Mouse (Mus musculus) left cerebral cortex, adult 11 months (tissue): Measurements from ENCODE around the gene Fhad1.

Experiments used
- DNase-seq: peaks from one replicate; pipeline ENCODE4 v3.0.0; 2022; ENCODE audit warnings: low spot score

The Fhad1 gene

DNA sequence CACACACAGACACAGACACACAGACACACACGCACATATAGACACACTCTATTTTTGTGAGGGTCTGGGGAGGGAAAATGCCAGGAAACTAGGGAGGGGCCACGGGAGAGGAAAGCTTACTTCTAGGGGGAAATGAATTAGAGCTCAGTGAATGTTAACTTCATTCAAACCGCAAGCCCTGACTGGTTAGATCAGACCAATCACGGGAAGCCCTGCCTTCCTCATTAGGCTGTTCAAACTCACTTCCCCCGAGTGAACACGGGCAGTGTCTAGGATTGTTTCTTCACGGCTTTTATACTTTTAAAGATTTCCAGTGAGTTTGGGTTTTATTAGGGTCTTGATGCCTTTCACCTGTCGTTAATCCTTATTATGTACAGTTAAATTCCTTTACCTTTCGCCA lies 37.5 kb downstream of the Fhad1 start:
- no peak for DNase-seq

DNA sequence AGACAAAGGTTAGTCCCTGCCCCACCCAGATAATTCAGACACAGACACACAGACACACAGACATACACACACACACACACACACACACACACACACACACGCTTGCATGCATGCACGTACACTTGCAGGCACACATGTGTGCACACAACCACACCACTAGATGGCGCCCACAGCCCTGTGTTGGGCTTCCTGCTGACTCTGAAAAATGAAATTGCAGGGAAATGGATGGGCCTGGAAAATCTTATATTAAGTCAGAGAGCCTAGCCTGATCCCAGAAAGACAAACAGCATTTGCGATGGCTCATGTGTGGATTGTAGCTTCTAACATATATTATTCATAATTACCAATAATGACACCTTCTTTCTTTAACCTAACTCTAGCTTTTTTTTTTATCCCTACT lies 38.7 kb downstream of the Fhad1 start:
- DNase-seq: no peak

GRCm38 (mm10) chr4:141964575-141964974 lies 50.3 kb downstream of the Fhad1 start:
- DNase-seq: no peak

DNA sequence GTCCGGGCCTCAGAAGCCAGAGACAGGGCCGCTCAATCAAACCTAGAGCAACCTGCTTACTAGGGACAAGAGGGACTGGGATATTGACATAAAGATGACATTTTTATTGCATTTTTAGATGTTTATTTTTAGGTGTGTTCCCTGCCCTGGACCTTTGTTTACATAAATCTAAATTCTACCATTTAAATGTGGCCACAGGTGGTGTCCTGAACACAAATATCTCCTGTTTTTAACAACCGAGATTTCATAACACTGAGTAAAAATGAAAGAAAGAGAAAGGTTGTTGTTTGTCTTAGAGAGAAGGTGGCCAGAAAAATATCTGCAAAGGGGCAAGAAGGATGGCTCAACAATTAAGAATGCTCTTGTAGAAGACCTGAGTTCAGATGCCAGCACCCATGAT lies 51.0 kb downstream of the Fhad1 start:
- DNase-seq: no peak

DNA sequence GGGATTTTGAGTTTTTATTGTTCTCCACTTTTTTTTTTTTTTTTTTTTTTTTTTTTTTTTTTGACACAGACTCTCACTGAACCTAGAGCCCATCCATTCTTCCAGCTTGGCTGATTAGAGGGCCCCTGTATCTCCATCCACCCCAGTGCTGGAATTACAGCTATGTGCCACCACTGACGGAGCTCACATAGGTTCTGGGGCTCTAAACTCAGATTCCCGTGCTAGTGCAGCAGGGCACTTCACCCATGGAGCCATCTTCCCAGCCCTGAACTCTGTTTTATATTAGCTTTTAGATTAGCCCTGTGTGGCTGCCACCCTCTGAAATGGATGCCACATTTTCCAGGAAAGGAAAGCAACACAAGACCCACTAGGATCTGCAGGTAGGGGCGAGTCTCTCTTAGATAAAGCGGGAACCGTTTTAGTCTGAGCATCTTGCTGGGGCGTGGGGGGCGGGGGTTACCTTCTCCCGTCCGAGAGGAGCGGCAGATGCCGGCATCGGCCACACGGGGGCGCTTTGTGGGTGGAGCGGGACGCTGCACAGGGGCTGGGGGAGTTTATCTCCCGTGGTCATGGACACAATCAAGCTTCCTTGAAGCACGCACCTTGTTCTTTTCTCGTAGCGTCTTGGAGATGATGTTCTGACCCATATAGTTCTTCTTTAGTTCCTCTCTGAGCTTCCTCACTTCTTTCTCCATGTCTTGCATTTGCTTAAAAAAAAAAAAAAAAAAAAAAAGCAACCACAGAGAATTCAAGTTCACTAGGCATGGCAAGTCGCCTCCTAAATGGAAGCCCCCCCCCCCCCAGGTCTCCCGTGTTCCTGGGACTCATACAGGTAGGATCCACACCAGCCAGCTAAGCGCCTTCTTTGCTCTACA lies 51.8 kb downstream of the Fhad1 start:
- no peak for DNase-seq

GRCm38 (mm10) chr4:141960037-141960436 lies 54.8 kb downstream of the Fhad1 start:
- no peak for DNase-seq

DNA sequence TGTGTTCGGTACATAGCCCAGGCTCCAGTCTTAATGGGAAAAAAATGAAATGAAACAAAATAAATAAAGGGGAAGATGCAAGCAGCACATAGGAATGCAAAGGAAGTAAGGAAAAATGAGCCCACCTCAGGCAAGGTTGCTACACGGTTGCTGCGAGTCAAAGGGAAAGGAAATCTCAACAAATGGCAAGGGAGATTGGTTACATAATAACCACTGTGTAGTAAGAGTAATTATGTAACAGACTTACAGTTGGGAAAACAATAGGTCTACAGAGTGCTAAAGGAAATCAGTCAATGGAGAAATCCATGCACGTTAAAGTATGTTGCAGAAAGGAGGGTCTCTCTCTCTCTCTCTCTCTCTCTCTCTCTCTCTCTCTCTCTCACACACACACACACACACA lies 55.3 kb downstream of the Fhad1 start:
- DNase-seq: no peak

DNA sequence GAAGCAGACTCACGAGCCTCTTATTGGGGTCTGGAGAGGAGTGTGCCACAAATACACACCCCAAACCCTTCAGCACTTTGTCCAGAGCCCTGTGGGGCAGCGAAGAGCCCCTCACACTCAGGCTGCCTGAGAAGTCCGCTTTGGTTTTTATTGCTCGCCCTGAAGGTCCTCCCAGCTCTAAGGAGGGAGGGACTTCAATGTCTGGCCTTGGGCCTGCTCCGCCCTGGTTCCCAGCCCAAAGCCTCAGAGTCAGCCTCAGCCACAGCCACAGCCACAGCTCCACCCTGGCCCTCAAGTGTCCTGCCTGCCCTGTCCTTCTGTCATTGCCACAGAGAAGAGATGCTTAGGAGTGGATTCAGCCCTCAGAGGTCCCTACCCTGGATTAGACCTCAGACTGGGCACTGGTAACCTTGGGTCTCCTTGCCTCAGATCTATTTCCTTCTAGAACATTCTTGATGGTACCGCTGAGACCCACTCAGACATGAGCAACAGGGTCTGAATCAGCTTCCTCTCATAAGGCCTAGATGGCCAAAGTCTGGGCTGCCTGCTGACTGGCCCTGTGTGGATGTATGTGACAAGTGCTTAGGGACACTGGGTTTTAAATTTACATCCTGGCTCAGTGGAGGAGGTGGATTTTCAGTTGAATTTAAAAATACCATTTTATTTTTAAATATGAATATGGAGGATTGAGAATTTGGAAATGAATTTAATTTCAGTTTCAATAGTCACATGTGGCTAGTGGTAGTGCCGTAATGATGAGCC lies 56.1 kb downstream of the Fhad1 start:
- no peak for DNase-seq

- peak; percentile 66 for DNase-seq
These were observed 56.7 kb downstream of the Fhad1 start for GRCm38 (mm10) chr4:141958188-141958587.

- DNase-seq: no peak
These were observed 57.1 kb downstream of the Fhad1 start for GRCm38 (mm10) chr4:141957740-141958139.

DNA sequence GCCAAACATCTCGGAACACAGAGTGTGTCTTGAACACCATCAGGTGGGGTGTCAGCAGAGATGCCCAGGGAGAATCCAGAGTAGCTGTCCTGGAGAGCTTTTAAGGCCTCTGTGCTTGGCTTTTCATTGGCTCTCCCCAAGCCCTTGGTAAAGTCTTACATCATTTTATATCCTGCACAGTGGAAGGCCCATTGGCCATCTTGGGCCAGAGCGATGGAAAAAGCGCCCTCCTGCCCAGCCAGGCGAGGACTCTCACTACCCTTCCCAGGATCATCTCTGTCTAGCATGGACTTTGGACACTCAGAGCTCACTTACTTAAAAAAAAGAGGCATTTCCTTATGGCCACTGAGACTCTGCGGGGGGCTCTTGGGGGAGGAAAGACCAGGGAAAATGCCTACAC lies 58.0 kb downstream of the Fhad1 start:
- DNase-seq: no peak

DNA sequence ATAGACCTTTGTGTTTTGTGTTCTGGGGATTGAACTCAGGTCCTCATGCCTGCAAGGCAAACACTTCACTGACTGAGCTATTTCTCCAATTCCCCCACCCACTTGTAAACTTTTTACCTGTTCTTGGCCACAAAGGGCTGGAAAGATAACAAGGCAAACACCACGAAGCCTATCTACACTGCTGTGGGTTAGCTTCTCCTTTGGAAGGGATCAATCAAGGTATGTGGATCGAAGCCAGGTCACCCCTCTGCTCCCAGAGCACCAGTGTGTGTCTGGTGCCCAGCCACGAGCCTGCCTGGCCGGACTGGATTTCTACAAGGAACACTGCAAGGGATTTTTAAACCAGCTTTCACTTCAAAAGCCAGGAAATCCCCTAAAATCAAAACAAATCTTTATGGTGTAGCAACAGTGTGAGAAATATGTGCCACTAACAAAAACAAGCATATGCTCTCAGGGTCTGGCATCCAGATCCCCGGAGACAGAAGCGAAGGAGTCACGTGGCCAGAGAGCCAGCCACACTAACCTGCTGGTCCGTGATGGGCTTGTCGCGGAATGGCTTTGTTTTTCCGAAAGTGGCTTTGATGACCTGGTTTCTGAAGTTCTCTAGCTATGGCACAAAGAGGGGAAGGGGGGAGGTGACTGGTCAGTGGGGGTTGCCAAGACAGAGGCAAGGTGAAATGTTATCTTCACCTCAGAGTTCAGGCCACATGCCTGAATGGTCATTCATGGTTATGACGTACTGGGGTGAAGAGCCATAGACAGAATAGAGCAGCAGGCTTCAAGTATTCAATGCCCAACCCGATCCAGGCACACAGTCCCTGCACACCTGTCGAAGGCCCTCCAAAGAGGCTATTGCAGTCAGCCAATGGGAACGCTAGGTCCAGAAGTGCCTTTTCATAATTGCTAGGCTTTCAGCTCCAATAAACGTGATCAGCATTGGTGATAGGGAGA lies 59.8 kb downstream of the Fhad1 start:
- DNase-seq: no peak

DNA sequence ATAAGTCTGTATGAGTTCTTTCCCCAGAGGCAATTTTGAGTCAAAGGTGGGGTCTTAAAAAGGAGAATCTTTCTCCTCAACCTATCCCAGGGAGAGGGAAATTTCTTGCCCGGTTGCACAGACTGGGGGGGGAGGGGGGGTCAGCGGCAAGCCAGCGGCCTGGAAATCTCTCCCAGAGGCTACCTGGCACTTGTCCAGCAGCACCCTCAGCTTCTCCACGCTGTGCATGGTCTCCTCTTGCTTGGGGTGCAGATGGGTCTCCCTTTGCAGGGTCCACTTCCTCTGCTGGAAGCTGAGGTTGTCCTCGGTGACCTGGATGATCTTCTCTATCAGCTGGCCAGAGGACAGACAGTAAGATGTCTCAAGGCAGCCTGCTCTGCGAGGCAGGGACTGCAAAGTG lies 61.0 kb downstream of the Fhad1 start:
- DNase-seq: no peak

- no peak for DNase-seq
These were observed 61.6 kb downstream of the Fhad1 start for GRCm38 (mm10) chr4:141953291-141953690.

- no peak for DNase-seq
These were observed 62.1 kb downstream of the Fhad1 start for GRCm38 (mm10) chr4:141952824-141953223.

DNA sequence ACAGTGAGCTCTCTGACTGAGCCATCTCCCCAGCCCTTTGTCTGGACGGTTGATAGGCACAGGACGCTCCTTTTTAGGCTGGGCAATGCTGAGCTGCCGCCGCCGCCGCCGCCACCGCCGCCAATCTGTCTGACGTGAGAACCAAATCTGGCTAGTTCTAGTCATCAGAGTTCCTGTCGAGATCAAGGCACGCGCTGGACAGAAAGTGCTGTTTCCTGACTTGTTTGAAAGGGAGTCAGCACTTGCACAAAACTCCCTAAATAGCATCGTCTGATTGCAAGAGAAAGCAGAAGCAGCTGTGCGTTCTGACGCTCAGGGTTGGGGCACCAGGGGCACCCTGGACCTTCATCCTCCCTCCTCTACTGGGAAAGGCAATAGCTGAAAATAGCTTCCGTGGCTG lies 62.8 kb downstream of the Fhad1 start:
- DNase-seq: no peak

- no peak for DNase-seq
These were observed 65.4 kb downstream of the Fhad1 start for GRCm38 (mm10) chr4:141949436-141949835.

- no peak for DNase-seq
These were observed 66.1 kb downstream of the Fhad1 start for GRCm38 (mm10) chr4:141948822-141949221.

DNA sequence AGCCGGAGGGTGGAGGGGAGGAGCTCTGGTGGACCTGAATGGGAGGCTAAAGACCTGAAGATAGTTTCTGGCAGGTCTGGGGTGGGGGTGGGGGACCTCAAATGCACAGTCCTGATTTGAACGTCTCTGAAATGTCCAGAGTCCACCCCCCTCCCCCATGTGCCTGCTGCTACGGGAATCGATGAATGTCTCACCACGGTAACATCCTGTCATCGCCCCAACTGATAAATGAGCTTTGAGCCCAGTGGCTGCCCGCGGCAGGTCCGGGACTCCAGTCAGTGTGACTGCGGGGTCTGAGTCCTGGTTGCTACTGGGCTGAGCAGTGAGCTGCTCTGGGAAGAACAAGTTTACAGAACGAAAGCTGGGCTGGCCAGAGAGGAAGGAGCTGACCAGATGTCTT lies 72.5 kb downstream of the Fhad1 start:
- no peak for DNase-seq

DNA sequence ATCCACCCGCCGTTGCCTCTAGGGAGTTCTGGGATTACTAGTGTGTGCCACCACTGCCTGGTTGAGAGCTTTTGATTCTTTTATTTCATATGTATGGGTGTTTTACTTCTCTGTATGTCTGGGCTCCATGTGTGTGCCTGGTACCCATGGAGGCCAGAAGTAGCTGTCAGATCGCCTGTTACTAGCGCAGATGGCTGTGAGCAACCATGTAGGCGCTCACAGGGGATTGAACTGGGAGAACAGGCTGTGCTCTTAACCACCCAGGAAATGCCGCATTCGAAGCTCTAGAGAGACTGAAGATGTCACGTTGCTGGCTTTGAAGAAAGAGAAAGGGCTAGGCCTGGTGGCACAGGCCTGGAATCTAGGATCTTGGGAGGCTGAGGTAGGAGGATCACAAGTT lies 73.6 kb downstream of the Fhad1 start:
- no peak for DNase-seq

- DNase-seq: no peak
These were observed 76.3 kb downstream of the Fhad1 start for GRCm38 (mm10) chr4:141938535-141938934.
